Mouse (Mus musculus) lung, postnatal 25 days (tissue): Measurements from ENCODE around the gene 1700088E04Rik.
A peak's percentile ranks its signal among the peaks of the same experiment; 100 is the strongest.

Experiments
- DNase-seq: peaks from one replicate; pipeline ENCODE4 v3.0.0; 2022; ENCODE audit warnings: low spot score

1700088E04Rik gene

DNA sequence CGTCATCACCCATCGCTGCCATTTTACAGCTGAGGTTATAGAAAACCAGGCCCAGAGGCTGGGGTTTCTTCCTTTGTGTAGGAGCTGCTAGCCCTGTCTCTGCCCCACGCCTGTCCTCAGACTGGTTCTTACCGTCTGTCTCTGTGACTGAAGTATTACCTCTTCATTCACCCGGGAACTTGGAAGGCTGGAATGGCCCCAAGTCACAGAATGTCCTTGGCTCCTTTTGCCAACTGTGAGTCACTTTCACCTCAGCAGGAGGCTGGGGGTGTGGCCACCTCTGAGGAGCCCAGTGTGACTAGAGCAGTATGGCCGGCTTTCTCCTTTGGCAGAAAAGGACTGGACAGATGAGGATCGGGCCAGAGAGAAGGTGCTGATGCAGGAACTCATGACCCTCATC, 9.6 kb downstream of the 1700088E04Rik start:
- peak; percentile 93 for DNase-seq

GRCm38 (mm10) chr15:79130782-79131181, 10.3 kb downstream of the 1700088E04Rik start:
- peak; percentile 71 for DNase-seq

- DNase-seq, result no peak
Observed at GRCm38 (mm10) chr15:79129311-79129710, 11.7 kb downstream of the 1700088E04Rik start.

DNA sequence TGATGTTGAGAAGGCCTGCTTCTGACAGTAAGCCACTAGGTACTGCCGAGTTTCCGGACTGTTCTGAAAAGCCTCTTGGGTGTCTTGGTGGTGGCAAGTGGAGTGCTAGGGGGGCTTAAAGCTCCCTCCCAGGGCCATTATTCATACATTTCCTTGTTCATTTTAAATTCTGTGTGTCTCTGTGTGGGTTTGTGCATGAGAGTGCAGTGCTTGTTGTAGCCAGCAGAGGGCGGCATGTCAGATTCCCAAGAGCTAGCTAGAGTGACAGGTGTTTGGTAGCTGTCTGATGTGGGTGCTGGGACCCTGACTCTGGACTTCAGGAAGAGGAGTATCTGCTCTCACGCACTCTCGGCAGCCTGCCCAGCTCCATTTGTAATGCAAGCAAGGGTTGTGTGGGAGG, 12.8 kb downstream of the 1700088E04Rik start:
- DNase-seq, result no peak

DNA sequence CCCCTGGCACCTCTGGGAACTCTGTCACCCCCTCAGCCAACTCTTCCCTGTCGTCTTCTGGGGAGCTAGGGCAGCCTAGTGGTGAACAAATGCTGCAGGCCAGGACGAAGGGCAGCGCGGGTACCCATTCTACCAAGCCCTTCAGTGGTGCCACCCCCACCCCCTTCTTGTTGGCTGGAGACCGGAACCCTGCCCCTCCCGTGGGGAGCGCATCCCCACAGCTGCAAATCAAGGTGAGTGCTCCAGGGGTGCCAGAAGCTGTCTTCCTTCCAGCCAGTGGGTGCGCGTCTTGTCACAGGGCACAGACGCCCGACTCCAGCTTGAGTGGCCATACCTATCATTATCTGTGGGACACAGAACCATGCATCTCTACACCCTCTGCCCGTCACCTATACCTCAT, 14.0 kb downstream of the 1700088E04Rik start:
- DNase-seq, result no peak

- DNase-seq, result peak; percentile 59
Observed at GRCm38 (mm10) chr15:79126217-79126932, 14.7 kb downstream of the 1700088E04Rik start.

- DNase-seq, result no peak
Observed at GRCm38 (mm10) chr15:79124331-79124875, 16.6 kb downstream of the 1700088E04Rik start.

DNA sequence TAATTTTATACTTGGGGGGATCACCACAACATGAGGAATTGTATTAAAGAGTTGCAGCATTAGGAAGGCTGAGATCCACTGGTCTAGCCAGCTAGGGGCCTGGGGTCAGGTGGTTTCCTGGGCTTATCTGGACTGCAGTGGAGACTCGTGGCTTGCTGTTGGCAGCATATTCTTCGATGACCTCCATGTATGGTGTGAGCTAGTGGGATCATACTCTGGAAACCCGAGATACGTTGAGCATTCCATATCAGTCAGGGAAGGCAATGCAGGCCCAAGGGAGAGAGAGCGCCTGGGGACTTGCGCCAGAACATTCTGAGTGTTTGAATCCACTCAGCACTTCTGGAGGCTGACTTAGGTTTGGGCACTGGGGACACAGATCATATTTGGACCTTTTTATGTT, 17.3 kb downstream of the 1700088E04Rik start:
- DNase-seq, result no peak

GRCm38 (mm10) chr15:79122546-79122945, 18.5 kb downstream of the 1700088E04Rik start:
- DNase-seq, result no peak

DNA sequence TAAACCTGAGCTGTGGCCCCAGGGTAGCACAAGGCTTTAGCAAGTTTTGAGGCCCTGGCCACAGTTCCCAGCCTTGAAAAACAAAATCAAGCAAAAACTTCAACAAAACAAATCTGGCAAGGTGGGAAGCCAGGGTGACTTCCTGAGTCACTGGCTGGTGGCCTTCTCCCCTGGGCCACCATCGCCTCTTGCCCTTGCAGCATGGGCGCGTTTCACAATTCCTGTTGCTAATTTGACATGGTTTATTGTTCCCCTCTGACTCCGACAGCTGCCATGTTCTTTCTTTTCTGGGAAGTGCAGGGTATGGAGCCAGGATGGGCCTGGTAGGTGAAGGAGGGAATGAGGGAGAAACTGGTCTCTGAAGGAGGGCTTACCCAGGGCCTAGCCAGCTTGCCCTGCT, 18.9 kb downstream of the 1700088E04Rik start:
- no peak for DNase-seq

GRCm38 (mm10) chr15:79119491-79119890, 21.6 kb downstream of the 1700088E04Rik start:
- DNase-seq, result no peak

DNA sequence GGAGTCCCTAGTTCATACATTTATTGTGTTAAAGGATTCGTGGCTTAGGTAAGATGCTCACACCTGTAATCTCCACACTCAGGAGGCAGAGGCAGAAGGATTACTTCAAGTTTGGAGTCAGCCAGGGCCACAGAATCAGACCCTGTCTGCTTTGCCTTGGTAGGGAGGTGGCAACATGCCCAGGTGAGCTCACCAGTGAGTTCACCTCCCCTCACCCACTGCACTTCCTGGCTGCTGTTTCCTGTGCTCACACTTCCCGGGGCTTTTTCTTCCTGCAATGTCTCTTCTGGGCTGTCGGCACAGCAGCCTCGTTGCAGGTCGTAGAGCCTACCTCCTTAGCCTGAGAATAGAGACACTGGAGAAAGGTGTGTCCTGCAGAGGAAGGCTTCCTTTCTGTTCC, 25.8 kb downstream of the 1700088E04Rik start:
- no peak for DNase-seq

GRCm38 (mm10) chr15:79111774-79112173, 29.3 kb downstream of the 1700088E04Rik start:
- DNase-seq, result no peak

GRCm38 (mm10) chr15:79110528-79110927, 30.5 kb downstream of the 1700088E04Rik start:
- DNase-seq, result no peak

GRCm38 (mm10) chr15:79110031-79110430, 31.0 kb downstream of the 1700088E04Rik start:
- DNase-seq, result no peak

- DNase-seq, result no peak
Observed at GRCm38 (mm10) chr15:79109321-79109934, 31.6 kb downstream of the 1700088E04Rik start.

DNA sequence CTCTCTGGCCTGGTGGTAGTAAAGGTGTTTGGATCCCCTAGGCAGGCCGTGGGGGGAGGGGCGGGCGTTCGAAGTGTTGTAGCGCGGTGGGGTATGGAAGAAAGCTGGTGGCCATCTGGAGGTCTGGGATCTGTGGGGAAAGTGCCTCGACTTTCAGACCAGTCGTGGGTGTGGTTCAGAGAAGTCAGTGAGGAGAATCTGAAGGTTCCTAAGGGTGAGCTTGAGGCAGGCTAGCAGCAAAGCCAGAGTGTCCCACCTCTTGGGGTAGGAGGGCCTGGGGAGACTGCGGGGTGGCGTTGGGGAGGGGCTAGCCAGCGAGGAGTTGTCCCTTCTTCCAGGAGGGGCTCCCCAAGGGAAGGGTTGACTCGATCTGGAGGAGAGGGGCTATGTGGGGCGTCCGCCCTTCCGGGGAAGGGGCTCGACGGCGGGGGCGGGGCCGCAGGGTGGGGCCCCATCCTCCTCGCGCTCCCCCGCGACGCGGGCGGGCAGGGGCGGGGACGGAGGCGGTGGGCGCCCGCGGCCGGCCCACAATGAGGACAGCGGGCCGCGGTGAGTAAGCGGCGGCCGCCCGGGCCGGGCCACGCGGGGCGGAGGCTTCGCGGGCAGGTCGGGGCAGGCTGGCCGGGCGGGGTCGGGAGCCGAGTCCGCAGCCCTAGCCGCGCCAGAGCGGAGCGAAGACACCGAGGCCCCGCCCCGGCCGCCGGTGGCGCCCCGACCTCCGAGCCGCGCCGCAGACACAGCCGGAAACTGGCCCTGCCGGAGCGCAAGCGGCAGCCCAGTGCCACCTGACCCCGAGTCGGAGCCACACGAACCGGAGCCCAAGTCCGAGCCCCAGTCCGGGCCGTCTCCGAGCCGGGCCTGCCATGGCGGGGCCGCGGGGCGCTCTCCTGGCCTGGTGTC, 32.4 kb downstream of the 1700088E04Rik start, which contains the start of gene Micall1:
TSS of gene Micall1 (plus strand) at position 478 of the 900 bp plus-strand sequence.
- DNase-seq, result peak; percentile 70

- no peak for DNase-seq
Observed at GRCm38 (mm10) chr15:79107966-79108365, 33.1 kb downstream of the 1700088E04Rik start.

- no peak for DNase-seq
Observed at GRCm38 (mm10) chr15:79105804-79106203, 35.2 kb downstream of the 1700088E04Rik start.

DNA sequence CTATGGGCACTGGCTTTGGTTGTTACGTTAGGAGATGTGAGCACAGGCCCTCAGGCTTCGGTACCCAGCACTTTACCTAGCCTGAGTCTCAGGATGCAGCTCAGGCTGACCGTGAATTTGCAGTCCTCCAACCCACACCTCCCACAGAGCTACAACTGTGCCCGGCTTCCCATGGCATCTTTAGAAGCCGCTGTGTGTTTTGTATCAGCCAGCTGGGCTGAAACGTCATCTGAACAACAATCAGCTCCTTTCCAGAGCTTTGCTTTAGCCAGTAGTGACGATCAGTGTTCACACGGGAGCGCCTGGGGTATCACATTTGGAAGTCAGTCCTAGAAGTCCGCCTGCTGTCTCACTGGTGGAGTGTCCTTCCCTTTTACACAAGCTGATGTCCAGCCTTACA, 37.8 kb downstream of the 1700088E04Rik start:
- DNase-seq, result no peak

DNA sequence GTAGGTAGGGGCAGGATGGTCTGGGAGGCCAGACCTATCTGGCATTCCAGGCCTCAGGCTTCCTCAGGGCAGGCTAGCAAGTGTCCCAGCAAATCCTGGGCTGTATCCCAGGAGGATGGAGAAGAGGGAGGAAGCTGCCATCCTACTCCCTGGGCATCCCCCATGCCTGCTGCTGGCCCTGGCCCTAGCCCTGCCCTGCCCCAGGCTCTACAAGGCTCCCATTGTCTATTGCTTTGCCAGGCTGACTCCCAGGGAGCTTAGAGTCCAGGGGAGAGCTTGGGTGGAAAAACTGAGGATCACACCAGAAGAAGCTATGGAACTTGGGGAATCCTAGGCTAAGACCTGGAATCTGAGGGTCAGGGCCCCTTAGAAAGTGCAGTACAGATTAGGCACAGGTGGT, 39.5 kb downstream of the 1700088E04Rik start:
- no peak for DNase-seq

GRCm38 (mm10) chr15:79100391-79100790, 40.7 kb downstream of the 1700088E04Rik start:
- DNase-seq, result no peak
